Mouse (Mus musculus) bone marrow, adult 2 months (tissue): Measurements from ENCODE around the gene Fzr1. TPM values are rescaled to one million over a fixed set of nuclear protein-coding genes. Genes with fewer than 3 reads are reported as not detected.

Source experiments
- H3K27ac ChIP-seq: fragments of 200-500 bp; 2 replicates; pipeline ENCODE4 v1.5.1; 2012; ENCODE audit warnings: low read depth, mild to moderate bottlenecking, control low read depth, inconsistent platforms, low read length; ENCODE audit not compliant: control insufficient read depth, poor library complexity, insufficient read depth
- H3K4me1 ChIP-seq: fragments of 200-500 bp; 2 replicates; pipeline ENCODE4 v1.6.1; 2011; ENCODE audit warnings: low read length; ENCODE audit not compliant: control insufficient read depth, insufficient read depth
- H3K4me3 ChIP-seq: fragments of 200-500 bp; replicated peaks from 2 replicates; pipeline ENCODE3; 2011; ENCODE audit warnings: mild to moderate bottlenecking, low read depth, low read length, control low read depth; ENCODE audit not compliant: control insufficient read depth
- CTCF ChIP-seq: fragments of 200-500 bp; IDR thresholded peaks from 2 replicates; pipeline ENCODE4 v1.5.1; 2011; ENCODE audit warnings: low read length, control low read depth; ENCODE audit not compliant: control insufficient read depth, insufficient read depth
- POLR2A ChIP-seq: fragments of 200-500 bp; IDR thresholded peaks from 2 replicates; pipeline ENCODE4 v1.6.1; 2011; ENCODE audit warnings: low read depth, mild to moderate bottlenecking, control low read depth, low read length, borderline replicate concordance; ENCODE audit not compliant: control insufficient read depth
- WGBS: fragments of 180-500 bp; shearing (Covaris S2); methylation state at CpG from one replicate; pipeline ENCODE4 v1.1.7; 2018; 5-methylcytosine and 5-hydroxymethylcytosine counted together
- polyA plus RNA-seq: library from polyadenylated mRNA; stranded (reverse); fragments of >200 nt; gene quantifications from 2 replicates; pipeline ENCODE4 v1.2.4, GENCODE M21; 2011; ENCODE audit warnings: low replicate concordance; ENCODE audit not compliant: missing spikeins, insufficient read depth, insufficient read length

Gene Fzr1
- polyA plus RNA-seq, 1 experiment, result 131 TPM

GRCm38 (mm10) chr10:81423476-81424245, 45.3 kb upstream of the Fzr1 start:
- no peak overlapping the region for H3K4me3 ChIP-seq
- TF ChIP-seq CTCF, result no peak
- TF ChIP-seq POLR2A, result no peak
- 67% methylated on average over 4 of the region's 4 CpGs for WGBS
- H3K27ac ChIP-seq, result no peak overlapping the region
- H3K4me1 ChIP-seq, result no peaks in the 10 kb centered on the region; the same call in 1 of the 2 replicates

GRCm38 (mm10) chr10:81422661-81423217, 44.4 kb upstream of the Fzr1 start:
- no peak for TF ChIP-seq CTCF
- TF ChIP-seq POLR2A, result no peak
- H3K4me1 ChIP-seq, result no peaks in the 10 kb centered on the region; the same call in 1 of the 2 replicates
- H3K4me3 ChIP-seq, result no peak overlapping the region
- H3K27ac ChIP-seq, result no peak overlapping the region
- 85% methylated on average over 3 of the region's 3 CpGs for WGBS

GRCm38 (mm10) chr10:81422191-81422590, 43.9 kb upstream of the Fzr1 start:
- Histone ChIP-seq H3K4me3 (no peak overlapping the region), H3K4me1 (no peaks in the 10 kb centered on the region; the same call in 1 of the 2 replicates), H3K27ac (no peak overlapping the region)
- TF ChIP-seq POLR2A (no peak), CTCF (no peak)
- 79% methylated on average over 6 of the region's 6 CpGs for WGBS

- H3K27ac ChIP-seq, result no peak overlapping the region
- TF ChIP-seq CTCF (no peak), POLR2A (no peak)
- no peak overlapping the region for H3K4me3 ChIP-seq
- H3K4me1 ChIP-seq, result no peaks in the 10 kb centered on the region; the same call in 1 of the 2 replicates
- 78% methylated on average over 5 of the region's 5 CpGs for WGBS
These were observed 43.4 kb upstream of the Fzr1 start for GRCm38 (mm10) chr10:81421797-81422100.

GRCm38 (mm10) chr10:81421041-81421796, 42.9 kb upstream of the Fzr1 start:
- H3K4me1 ChIP-seq, result no peaks in the 10 kb centered on the region; the same call in 1 of the 2 replicates
- H3K4me3 ChIP-seq, result no peak overlapping the region
- TF ChIP-seq CTCF (no peak), POLR2A (no peak)
- WGBS, result 75% methylated on average over 4 of the region's 4 CpGs
- no peak overlapping the region; the same call in 1 of the 2 replicates for H3K27ac ChIP-seq

GRCm38 (mm10) chr10:81420191-81420767, 42.0 kb upstream of the Fzr1 start:
- no peak for TF ChIP-seq CTCF
- no peak for TF ChIP-seq POLR2A
- Histone ChIP-seq H3K4me3 (no peak overlapping the region), H3K4me1 (no peaks in the 10 kb centered on the region; the same call in 1 of the 2 replicates), H3K27ac (no peak overlapping the region)
- 91% methylated on average over 40 of the region's 40 CpGs for WGBS

- Histone ChIP-seq H3K4me1 (no peaks in the 10 kb centered on the region; the same call in 1 of the 2 replicates), H3K4me3 (no peak overlapping the region), H3K27ac (no peak overlapping the region)
- TF ChIP-seq POLR2A (no peak), CTCF (no peak)
- 85% methylated on average over 10 of the region's 10 CpGs for WGBS
These were observed 41.0 kb upstream of the Fzr1 start for GRCm38 (mm10) chr10:81419111-81419928.
